Mouse (Mus musculus): ENCODE data around the gene Wdr5.
"Not testable (repeated sequence)": the region's sequence is repeated elsewhere in the genome, so short reads cannot be mapped to it uniquely, and the experiment has no call there.

Gene Wdr5

GRCm38 (mm10) chr2:27496391-27497028 lies 18.4 kb upstream of the Wdr5 start:
- in situ Hi-C loops (cut with MseI, MboI): no loop called here

DNA sequence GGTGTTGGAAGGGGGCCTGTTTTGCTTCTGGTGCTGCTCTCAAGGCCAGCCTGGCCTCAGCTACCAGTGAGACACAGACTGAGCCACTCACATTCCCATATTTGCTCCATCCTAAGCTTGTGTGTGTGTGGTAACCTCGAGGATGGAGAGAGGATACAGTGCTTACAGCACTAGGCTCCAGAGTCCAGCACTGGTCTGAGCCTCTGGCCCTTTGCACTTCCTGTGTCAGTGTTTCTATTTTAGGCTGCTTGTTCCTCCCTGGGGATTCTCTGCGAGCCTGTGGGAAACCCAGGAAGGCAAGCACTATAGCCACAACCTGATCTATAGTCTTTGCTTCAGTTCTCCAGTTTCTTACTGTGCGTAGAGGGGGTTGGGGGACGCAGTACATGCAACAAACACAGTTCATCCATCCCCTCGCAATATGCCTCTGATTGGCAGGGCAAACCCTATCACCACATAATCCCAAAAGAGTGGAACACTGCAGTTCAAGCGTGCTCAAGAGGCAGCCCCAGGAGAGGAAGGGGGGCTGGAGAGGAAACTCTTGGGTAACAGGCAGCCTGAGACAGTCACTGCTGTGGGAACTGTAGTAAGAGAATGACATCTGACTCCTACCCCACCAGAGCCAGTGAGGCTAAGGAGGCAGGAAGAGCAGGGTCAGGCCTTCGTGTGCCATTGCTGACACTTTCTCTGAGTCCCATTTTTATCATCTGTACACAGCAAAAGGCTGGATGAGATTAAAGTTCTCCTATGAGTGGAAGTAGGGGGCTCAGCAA lies 10.7 kb upstream of the Wdr5 start:
- in situ Hi-C loops (cut with MseI, MboI): no loop called here

- in situ Hi-C loops (cut with MseI, MboI): no loop called here
Measured at GRCm38 (mm10) chr2:27505539-27505938, 9.4 kb upstream of the Wdr5 start.

DNA sequence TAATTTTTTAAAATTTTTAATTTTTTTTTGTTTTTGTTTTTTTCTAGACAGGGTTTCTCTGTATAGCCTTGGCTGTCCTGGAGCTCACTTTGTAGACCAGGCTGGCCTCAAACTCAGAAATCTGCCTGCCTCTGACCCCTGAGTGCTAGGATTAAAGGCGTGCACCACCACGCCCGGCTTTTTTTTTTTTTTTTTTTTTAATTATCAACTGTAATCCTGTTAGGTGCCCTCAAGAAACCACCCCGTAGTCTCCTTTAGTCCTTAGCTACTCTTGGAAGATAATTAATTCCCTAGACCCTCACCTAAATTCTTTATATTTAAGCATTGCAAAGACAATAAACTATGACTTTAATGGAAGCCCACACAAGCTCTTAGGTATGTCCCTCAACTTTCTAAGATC lies 8.3 kb upstream of the Wdr5 start:
- in situ Hi-C loops (cut with MseI, MboI): not testable (repeated sequence)

GRCm38 (mm10) chr2:27507562-27507961 lies 7.4 kb upstream of the Wdr5 start, which contains the start of gene Brd3:
Gene Brd3, minus strand, starts transcription at chr2:27507662.
- in situ Hi-C loops (cut with MseI, MboI): no loop called here

- in situ Hi-C loops (cut with MseI, MboI): no loop called here
Measured at GRCm38 (mm10) chr2:27510706-27511105, 4.3 kb upstream of the Wdr5 start.

DNA sequence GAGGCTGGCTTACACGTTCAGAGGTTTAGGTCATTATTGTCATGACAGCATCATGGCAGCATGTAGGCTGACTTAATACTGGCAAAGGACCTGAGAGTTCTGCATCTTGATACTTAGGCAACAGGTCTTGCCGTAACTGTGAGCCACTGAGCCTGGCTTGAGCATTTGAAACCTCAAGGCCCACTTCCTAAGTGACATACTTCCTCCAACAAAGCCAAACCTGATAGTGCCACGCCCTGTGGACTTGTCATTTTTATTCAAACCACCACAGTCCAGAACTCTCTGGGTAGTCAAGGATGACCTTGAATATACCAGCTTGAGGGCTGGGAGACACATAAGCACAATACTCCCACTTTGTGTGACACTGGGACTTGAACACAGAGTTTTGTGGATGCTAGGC lies 2.0 kb upstream of the Wdr5 start:
- in situ Hi-C loops (cut with MseI, MboI): no loop called here

- in situ Hi-C loops (cut with MseI, MboI): no loop called here
Measured at GRCm38 (mm10) chr2:27513861-27514260, 1.1 kb upstream of the Wdr5 start.

DNA sequence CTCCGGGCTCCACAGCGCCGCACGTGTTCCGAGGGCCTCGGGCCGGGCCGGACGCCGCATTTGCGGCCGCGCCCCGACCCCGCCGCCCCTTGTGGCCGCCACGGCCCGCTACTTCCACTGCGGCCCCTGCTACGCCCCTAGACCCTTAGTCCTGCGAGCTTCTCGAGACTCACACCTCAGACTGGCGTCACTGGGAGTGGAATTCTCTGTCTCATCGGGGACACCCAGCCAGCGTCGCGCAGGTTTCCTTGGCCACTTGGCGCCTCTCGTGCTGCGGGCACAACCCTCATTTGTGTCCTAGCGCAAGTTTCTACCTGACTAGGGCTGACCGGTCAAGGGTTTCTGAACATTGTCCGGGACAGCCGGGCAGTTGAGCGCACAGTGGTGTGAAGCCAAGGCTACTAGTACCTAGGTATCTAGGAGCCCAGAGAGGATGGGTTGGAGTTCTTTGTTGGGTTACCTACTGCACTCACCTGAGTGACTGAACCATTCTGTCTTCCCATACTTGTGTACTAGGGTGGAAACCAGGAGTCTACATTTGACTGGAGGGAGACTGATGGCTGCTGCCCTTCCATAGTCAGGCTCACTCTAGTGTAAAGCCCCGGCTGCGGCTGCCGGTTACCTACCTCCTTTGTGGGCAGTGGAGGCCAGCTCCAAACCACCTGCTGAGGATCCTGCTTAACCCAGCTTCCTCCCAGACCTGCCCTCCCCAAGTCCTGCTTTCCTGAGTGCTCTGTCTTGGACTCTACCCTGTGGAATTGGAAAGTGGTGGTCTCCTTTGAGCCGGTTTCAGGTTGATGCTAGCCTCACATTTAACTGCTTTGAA lies 597 bp downstream of the Wdr5 start:
- in situ Hi-C loops (cut with MseI, MboI): no loop called here

DNA sequence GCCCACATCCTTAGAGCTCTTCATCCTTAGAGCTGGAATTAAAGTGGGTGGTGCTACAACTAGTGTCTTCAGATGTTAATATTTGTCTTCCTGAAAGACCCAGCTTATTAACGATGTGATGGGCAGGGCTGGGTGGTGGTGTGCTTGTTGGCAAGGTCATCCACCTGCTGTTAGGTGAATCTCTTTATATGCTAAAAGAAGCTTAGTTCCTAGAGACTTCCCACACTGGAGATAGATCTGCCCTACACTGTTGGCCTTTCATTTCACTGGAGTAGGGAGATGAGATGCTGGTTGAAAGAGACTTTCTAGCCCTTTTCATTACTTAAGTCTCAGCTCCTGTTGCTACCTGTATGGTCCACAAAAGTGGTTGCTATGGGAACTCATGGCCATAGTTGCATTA lies 1.3 kb downstream of the Wdr5 start:
- in situ Hi-C loops (cut with MseI, MboI): no loop called here

DNA sequence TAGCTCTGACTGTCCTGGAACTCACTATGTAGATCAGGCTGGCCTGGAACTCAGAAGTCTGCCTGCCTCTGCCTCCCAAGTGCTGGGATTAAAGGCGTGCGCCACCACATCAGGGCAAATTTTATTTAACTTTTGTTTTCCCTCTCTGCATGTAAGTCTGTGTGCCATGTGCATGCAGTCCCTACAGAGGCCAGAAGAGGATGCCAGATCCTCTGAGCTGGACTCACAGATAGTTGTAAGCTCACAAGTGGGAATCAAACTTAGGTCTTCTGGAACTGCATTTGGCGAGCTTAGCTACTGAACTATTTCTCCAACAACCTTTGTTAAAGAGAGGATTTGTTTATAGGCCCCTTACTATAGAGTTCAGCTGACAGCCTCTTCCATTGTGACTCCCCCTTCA lies 3.3 kb downstream of the Wdr5 start:
- in situ Hi-C loops (cut with MseI, MboI): no loop called here

DNA sequence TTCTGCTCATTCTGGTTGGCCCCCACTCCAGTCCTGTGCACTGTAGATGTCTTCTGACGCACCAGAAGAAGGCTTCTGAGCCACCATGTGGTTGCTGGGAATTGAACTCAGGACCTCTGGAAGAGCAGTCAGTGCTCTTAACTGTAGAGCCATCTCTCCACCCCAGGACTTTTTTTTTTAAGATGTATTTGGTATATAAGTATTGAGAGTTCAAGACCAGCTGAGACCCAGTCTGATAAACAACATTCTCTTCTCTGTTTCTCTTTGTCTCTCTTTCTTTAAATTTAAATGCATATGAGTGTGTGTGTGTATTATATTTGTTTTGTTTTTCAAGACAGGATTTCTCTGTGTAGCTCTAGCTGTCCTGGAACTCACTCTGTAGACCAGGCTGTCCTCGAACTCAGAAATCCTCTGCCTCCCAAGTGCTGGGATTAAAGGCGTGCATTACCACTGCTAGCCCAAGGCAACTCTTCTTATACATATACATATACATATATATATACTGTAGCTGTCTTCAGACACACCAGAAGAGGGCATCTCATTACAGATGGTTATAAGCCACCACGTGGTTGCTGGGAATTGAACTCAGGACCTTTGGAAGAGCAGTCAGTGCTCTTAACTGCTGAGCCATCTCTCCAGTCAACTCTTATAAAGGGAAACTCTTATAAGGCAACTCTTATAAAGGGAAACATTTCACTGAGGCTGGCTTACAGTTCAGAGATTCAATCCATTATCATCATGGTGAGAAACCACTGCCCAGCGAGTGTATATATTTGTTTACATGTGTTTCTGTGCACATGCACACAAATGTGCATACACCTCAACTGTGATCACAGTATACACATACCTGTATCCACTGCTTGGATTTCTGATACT lies 23.7 kb downstream of the Wdr5 start:
- in situ Hi-C loops (cut with MseI, MboI): not testable (repeated sequence)

DNA sequence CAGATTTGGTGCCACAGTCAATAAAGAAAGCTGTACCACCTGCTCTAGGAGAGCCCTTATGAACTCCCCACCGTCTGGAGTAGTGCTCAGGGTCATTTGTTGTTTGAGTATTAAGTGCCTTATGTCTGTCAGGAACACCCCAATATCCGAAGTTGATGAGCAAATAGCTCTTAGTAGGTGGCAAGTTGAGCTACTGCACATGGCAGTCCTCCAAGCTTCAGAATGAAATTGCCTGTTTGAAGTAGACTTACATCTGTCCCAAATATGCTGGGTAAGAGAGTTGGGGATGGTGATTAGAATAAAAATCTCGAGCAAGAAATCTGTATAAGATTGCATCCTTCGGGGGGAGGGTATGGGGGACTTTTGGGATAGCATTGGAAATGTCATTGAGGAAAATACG lies 24.4 kb downstream of the Wdr5 start:
- in situ Hi-C loops (cut with MseI, MboI): no loop called here

GRCm38 (mm10) chr2:27539772-27540514 lies 25.0 kb downstream of the Wdr5 start:
- in situ Hi-C loops (cut with MseI, MboI): no loop called here

- in situ Hi-C loops (cut with MseI, MboI): no loop called here
Measured at GRCm38 (mm10) chr2:27540515-27540836, 25.5 kb downstream of the Wdr5 start.

DNA sequence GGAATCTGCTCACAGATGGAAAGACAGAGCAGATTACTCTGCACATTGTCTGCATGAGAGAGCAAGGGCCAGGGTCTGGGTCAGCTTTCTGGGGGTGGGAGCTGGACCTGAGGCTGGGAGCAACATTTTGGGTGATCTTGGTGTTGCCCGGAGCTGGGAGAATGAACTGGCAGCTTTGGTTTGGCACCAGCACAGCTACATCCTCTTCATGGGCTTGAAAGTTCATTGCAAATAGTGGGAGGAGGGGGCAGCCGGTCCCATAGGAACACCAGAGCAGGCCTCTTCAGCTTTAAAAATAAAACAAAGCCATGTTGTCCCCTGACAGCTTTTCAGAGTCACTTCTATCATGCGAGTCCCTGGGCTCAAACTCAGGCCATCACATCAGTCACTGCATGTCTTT lies 26.3 kb downstream of the Wdr5 start:
- in situ Hi-C loops (cut with MseI, MboI): no loop called here

DNA sequence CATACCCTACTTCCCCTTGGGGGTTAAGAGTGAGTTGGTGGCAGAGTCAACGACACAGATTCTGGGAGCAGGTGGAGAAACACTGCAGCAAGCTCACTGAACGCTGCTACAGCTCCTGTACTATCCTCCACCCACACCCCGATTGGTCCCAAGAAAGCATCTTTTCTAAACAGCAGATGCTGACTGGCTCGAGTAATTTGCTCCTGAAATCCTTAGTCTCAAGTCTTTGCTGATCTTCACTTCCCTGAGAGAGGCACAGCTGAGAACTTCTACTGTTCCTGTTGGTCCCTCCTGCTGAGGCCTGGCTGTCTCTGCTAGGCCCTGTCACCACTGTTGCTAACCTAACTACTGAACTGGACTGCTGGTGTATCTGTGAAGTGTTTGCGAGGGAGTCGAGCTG lies 29.7 kb downstream of the Wdr5 start:
- in situ Hi-C loops (cut with MseI, MboI): no loop called here

GRCm38 (mm10) chr2:27545517-27545916 lies 30.6 kb downstream of the Wdr5 start:
- in situ Hi-C loops (cut with MseI, MboI): not testable (repeated sequence)

DNA sequence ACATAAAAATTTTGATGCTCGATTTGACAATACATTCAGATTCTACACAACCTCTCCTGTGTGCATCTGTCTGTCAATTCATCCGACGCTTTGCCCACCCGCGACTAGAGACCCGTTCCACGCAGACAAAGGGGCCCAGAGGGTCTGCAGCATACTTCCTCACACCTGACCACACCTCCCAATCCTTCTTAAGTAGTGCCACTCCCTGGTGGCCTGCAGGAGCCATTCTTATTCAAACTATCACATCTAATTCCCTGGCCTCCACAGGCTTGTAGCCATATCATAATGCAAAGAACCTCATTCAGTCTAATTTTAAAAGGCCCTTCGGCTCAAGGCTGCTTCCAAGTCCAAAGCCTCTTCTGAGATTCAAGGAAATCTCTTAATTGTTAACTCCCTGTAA lies 31.1 kb downstream of the Wdr5 start:
- in situ Hi-C loops (cut with MseI, MboI): not testable (repeated sequence)

DNA sequence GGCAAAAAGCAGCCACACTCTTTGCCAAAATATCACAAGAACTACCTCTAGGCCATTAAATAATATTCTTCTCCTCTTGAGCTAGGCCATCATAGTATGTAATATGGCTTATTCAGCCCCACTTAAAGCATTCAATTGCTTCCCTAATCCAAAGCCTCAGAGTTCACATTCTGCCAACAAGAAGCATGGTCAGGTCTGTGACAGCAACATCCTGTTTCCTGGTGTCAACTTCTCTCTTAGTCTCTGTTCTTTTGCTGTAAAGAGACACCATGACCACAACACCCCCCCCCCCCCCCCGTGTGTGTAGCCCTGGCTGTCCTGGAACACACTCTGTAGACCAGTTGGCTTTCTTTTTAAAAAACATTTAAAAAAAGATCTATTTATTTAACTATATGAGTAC lies 32.4 kb downstream of the Wdr5 start:
- in situ Hi-C loops (cut with MseI, MboI): no loop called here

GRCm38 (mm10) chr2:27547986-27548385 lies 33.0 kb downstream of the Wdr5 start:
- in situ Hi-C loops (cut with MseI, MboI): no loop called here

Data from mouse trophoblast stem cell (cell line).